Mouse (Mus musculus) kidney, embryonic 14.5 days (tissue): Measurements from ENCODE around the gene Isg20l2. TPM values are rescaled to one million over a fixed set of nuclear protein-coding genes. Genes with fewer than 3 reads are reported as not detected.
A peak's percentile ranks its signal among the peaks of the same experiment; 100 is the strongest.

Experiments
- ATAC-seq: fragments of 200-750 bp; cut with Nextera tagmentation; 2 replicates; pipeline ENCODE4 v1.8.0; 2017; ENCODE audit warnings: moderate number of reproducible peaks, mild to moderate bottlenecking, moderate TSS enrichment, moderate library complexity; ENCODE audit not compliant: low FRiP score, low TSS enrichment
- H3K27ac ChIP-seq: fragments of 300-500 bp; sonication (generic); 2 replicates; pipeline ENCODE4 v1.5.1; 2014; ENCODE audit warnings: low read depth, mild to moderate bottlenecking, low read length, moderate library complexity, mixed read lengths
- H3K27me3 ChIP-seq: fragments of 300-500 bp; sonication (generic); 2 replicates; pipeline ENCODE4 v1.6.1; 2014; ENCODE audit warnings: mild to moderate bottlenecking, low read length; ENCODE audit not compliant: control insufficient read depth, insufficient read depth
- H3K36me3 ChIP-seq: fragments of 300-500 bp; sonication (generic); 2 replicates; pipeline ENCODE4 v1.6.1; 2014; ENCODE audit warnings: low read length, mixed read lengths; ENCODE audit not compliant: control insufficient read depth, insufficient read depth
- H3K4me1 ChIP-seq: fragments of 300-500 bp; sonication (generic); 2 replicates; pipeline ENCODE4 v1.6.1; 2014; ENCODE audit warnings: low read length, mixed read lengths; ENCODE audit not compliant: control insufficient read depth, insufficient read depth
- H3K4me2 ChIP-seq: fragments of 300-500 bp; sonication (generic); replicated peaks from 2 replicates; pipeline ENCODE4 v1.6.1; 2014; ENCODE audit warnings: low read depth, mild to moderate bottlenecking, low read length
- H3K4me3 ChIP-seq: fragments of 300-500 bp; sonication (generic); 2 replicates; pipeline ENCODE4 v1.5.1; 2014; ENCODE audit warnings: mild to moderate bottlenecking, low read length
- H3K9ac ChIP-seq: fragments of 300-500 bp; sonication (generic); 2 replicates; pipeline ENCODE4 v1.6.1; 2014; ENCODE audit warnings: low read depth, mild to moderate bottlenecking, low read length, moderate library complexity
- H3K9me3 ChIP-seq: fragments of 300-500 bp; sonication (generic); 2 replicates; pipeline ENCODE4 v1.6.1; 2016; ENCODE audit warnings: low read length; ENCODE audit not compliant: control insufficient read depth
- WGBS: fragments of 180-500 bp; shearing (Covaris S2); extraction: QIAGEN DNeasy Blood & Tissue Kit; methylation state at CpG from one replicate; pipeline ENCODE4 v1.1.7; 2014; 5-methylcytosine and 5-hydroxymethylcytosine counted together
- polyA plus RNA-seq: library from polyadenylated mRNA; unstranded; fragments of >200 nt; fragmentation: Nextera tagmentation; extraction: Ambion mirVana; gene quantifications from 2 replicates; pipeline ENCODE4 v1.2.1, GENCODE M21; 2014

Isg20l2 gene
- polyA plus RNA-seq, 1 experiment from 2014 or later, result 45.5 TPM

- Histone ChIP-seq H3K4me1 (no peaks in the 10 kb centered on the region), H3K9ac (peak within 1 kb of the TSS; percentile 79), H3K27ac (peak within 1 kb of the TSS; percentile 90), H3K27me3 (no peaks in the 10 kb centered on the region), H3K4me2 (peak within 1 kb of the TSS; percentile 76), H3K36me3 (peaks cover 60% of the 10 kb centered on the region), H3K4me3 (peak within 1 kb of the TSS; percentile 63), H3K9me3 (no peaks in the 10 kb centered on the region)
- WGBS, result under 1% methylated on average over 30 of the region's 30 CpGs
- ATAC-seq, result peak; percentile 84
Measured at GRCm38 (mm10) chr3:87919336-87920108, 10.6 kb upstream of the Isg20l2 start, which contains the start of gene Mrpl24. Mrpl24 (plus strand) TSS chr3:87919506.

DNA sequence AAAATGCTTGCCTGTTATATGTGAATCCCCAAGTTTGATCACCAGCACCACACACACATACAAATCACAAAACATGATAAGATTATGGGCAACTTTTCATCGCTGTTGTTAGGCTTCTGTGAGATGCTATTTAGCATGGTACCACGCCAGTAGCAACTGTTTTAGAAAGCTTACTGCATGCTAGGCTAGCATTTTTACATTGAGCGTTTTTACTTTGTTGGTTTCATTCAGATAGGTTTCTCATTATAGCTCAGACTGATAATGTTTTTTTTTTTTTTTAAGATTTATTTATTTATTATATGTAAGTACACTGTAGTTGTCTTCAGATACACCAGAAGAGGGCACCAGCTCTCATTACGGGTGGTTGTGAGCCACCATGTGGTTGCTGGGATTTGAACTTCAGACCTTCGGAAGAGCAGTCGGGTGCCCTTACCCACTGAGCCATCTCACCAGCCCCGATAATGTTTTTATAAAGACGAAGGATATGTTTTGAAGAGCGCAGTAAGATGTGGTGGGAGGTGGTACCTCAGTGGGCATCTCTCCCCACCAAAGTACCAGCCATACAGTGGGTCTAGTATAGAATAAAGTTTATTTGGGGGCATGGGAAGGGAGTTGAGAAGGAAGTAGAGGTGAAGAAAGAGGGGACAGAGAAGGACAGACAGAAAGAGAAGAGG lies 9.7 kb upstream of the Isg20l2 start:
- Histone ChIP-seq H3K4me3 (peak overlapping the region; percentile 63), H3K4me1 (no peaks in the 10 kb centered on the region), H3K9me3 (no peaks in the 10 kb centered on the region), H3K9ac (peak overlapping the region; percentile 79; the same call in 1 of the 2 replicates), H3K27ac (no peak overlapping the region), H3K4me2 (peak overlapping the region; percentile 76), H3K27me3 (no peaks in the 10 kb centered on the region), H3K36me3 (peaks cover 59% of the 10 kb centered on the region)
- no peak for ATAC-seq
- 70% methylated on average over 9 of the region's 9 CpGs for WGBS

DNA sequence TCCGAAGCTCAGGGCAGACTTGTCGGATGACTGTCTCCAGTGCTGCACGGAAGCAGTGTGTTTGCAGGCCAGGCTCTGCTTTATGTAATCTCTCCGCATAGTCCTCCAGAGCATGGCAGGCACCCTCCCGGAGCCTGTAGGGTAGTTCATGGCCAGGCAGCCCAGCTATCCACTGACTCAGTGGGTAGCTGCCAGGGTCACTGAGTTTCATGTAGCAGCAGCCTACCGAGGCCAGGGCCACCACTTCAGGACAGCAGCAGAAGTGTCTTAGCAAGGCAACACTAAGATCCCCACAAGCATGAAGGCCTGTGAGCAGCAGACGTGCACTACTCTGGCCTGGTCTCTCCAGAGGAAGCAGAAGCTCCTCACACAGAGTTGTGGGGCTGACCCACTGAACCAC lies 5.1 kb upstream of the Isg20l2 start:
- H3K27me3 ChIP-seq, result no peaks in the 10 kb centered on the region

DNA sequence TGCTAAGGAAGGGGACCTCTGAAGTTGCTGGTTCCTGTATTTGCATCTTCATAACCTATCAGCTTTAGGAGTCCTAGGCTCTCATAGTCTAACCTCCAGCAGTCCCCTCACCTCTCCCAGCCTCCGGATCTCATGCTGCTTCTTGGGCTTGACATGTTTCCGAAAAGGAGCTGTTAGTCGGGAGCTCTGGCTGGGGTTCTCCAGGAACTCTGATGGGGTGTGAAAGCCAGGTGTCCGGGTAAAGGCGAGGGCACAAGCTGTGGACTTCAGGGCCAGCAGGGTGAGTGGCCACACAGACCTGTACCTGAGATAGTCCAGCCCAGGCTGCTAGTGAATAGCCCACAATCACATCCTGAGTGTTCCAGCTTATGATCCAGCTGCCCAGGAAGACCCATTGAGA lies 2.7 kb upstream of the Isg20l2 start:
- ATAC-seq, result no peak
- no peaks in the 10 kb centered on the region for H3K27me3 ChIP-seq
- no peak overlapping the region for H3K9ac ChIP-seq
- no peak overlapping the region for H3K4me3 ChIP-seq
- H3K4me1 ChIP-seq, result peaks cover 3% of the 10 kb centered on the region; the same call in 1 of the 2 replicates
- no peak overlapping the region for H3K27ac ChIP-seq
- H3K36me3 ChIP-seq, result peaks cover 62% of the 10 kb centered on the region
- H3K9me3 ChIP-seq, result no peaks in the 10 kb centered on the region
- no peak overlapping the region for H3K4me2 ChIP-seq
- 92% methylated on average over 5 of the region's 5 CpGs for WGBS

More for the DNA sequence above, 5.1 kb upstream of the Isg20l2 start:
- H3K27ac ChIP-seq, result no peak overlapping the region
- H3K4me2 ChIP-seq, result no peak overlapping the region
- peaks cover 3% of the 10 kb centered on the region; the same call in 1 of the 2 replicates for H3K4me1 ChIP-seq
- H3K36me3 ChIP-seq, result peaks cover 63% of the 10 kb centered on the region
- H3K9ac ChIP-seq, result no peak overlapping the region
- 89% methylated on average over 7 of the region's 7 CpGs for WGBS
- no peak for ATAC-seq
- no peaks in the 10 kb centered on the region for H3K9me3 ChIP-seq
- H3K4me3 ChIP-seq, result no peak overlapping the region

DNA sequence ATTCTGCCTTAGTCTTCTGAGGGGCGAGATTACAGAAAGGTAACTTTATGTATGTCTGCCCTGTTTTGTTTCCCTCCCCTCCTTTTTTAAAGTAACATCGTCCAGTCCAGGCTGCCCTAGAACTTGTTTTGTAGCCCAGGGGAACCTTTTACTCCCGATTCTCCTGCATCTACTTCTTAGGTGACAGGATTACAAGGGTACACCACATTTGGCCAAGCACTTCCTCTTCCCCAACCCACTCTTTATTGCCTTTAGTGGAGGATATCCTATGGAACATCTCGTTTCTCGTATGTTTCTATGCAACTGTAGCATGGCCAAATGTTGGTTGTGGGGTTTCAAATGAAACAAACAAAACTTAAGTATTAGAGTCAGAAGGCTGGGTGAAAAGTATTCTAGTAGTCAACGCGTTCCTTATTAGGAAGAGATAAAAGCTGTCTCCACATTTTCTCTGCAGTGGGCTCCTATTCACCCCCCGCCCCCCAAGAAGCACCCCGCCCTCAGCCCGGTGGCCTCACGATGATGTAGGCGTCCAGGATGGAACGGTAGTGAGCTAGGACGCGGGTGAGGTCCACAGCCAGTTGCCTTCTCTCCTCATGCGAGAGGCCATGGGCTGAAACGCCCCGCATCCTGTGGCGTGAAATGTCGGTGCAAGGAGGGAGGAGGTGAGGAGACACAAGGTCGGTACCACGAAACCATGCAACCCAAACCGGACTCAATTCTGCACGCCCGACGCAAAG lies 605 bp upstream of the Isg20l2 start:
- Histone ChIP-seq H3K9me3 (no peaks in the 10 kb centered on the region), H3K4me3 (peak overlapping the region; percentile 63), H3K27me3 (no peaks in the 10 kb centered on the region), H3K36me3 (peaks cover 60% of the 10 kb centered on the region), H3K9ac (peak overlapping the region; percentile 83), H3K4me2 (peak overlapping the region; percentile 79), H3K27ac (peak overlapping the region; percentile 85), H3K4me1 (peaks cover 5% of the 10 kb centered on the region; the same call in 1 of the 2 replicates)
- peak; percentile 60 for ATAC-seq
- 5% methylated on average over 26 of the region's 26 CpGs for WGBS

DNA sequence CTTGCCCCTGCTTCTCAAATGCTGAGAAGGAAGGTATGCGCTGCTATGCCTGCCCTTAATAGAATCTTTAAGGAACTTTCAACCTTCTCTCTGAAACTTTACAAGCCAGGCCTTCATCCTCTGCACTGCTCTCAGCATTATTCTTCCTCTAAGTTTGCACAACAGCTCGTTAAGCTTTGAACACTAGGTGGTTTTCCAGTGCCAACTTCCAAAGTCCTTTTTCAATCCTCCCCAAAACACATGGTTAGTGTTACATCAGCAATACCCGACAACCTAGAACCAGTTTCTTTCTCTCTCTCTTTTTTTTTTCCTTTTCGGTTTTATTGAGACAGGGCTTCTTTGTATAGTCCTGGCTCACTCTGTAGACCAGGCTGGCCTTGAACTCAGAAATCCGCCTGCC lies 3.9 kb downstream of the Isg20l2 start:
- H3K4me3 ChIP-seq, result no peak overlapping the region
- no peaks in the 10 kb centered on the region for H3K9me3 ChIP-seq
- 87% methylated on average over 5 of the region's 5 CpGs for WGBS
- H3K27me3 ChIP-seq, result no peaks in the 10 kb centered on the region
- H3K4me1 ChIP-seq, result peaks cover 13% of the 10 kb centered on the region; the same call in 1 of the 2 replicates
- no peak overlapping the region for H3K4me2 ChIP-seq
- no peak overlapping the region for H3K9ac ChIP-seq
- no peak for ATAC-seq
- peaks cover 62% of the 10 kb centered on the region for H3K36me3 ChIP-seq
- H3K27ac ChIP-seq, result no peak overlapping the region

GRCm38 (mm10) chr3:87934501-87934900 lies 4.4 kb downstream of the Isg20l2 start:
- Histone ChIP-seq H3K4me3 (no peak overlapping the region), H3K27ac (no peak overlapping the region), H3K36me3 (peaks cover 67% of the 10 kb centered on the region), H3K27me3 (no peaks in the 10 kb centered on the region), H3K4me2 (no peak overlapping the region), H3K9ac (no peak overlapping the region), H3K9me3 (no peaks in the 10 kb centered on the region), H3K4me1 (0 out of 2 replicates have a peak, but pooled peaks cover 10% of the 10 kb centered on the region)
- ATAC-seq, result no peak
- WGBS, result 75% methylated on average over 4 of the region's 4 CpGs

GRCm38 (mm10) chr3:87935201-87935600 lies 5.1 kb downstream of the Isg20l2 start:
- H3K9me3 ChIP-seq, result no peaks in the 10 kb centered on the region
- no peak overlapping the region for H3K4me2 ChIP-seq
- no peak overlapping the region for H3K4me3 ChIP-seq
- H3K4me1 ChIP-seq, result 0 out of 2 replicates have a peak, but pooled peaks cover 10% of the 10 kb centered on the region
- WGBS, result 85% methylated on average over 4 of the region's 4 CpGs
- no peak overlapping the region for H3K9ac ChIP-seq
- no peak overlapping the region for H3K27ac ChIP-seq
- ATAC-seq, result no peak
- H3K36me3 ChIP-seq, result peaks cover 73% of the 10 kb centered on the region
- no peaks in the 10 kb centered on the region for H3K27me3 ChIP-seq
